ENCODE assay signal across 9 mouse cellular contexts in the genomic region with DNA sequence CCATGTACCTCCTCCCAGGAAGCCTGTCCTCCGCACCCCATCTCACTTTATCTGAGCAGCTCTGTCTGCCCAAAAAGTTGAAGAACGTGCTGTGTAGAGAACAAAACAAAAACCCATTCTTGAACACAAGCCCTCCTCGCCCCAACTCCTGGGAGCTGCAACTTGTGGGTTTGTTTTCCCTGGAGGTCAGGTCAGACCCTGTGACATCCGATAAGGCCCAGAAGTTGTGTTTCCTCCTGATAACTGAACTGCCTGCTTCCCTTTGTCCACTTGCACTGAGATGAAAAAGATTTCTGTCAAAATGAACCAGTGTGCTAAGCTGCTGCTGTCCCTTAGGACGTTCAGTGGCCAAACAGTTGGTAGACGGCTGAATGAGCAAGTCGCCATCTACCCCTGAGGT. TPM values are rescaled to one million over a fixed set of nuclear protein-coding genes. Genes with fewer than 3 reads are reported as not detected.
DNase-seq lines count a peak whose midpoint lies in the region; ATAC-seq lines count a peak whose summit lies in the region.
"Had no signal": no experiment of that assay in that cellular context is flagged by ENCODE, and none has a peak within 500 bp of the region (broad histone marks: within the 10 kb centered on the region; RNA-seq: fewer than 3 reads in every experiment).

No protein-coding gene starts in this region.

- H3K27me3 ChIP-seq in heart, embryonic 13.5 days (replicated peaks): peaks cover 56% of the 10 kb centered on the region
- H3K27me3 ChIP-seq in embryonic facial prominence, embryonic 12.5 days: peaks cover 27% of the 10 kb centered on the region; the same call in 1 of the 2 replicates
- peaks cover 6% of the 10 kb centered on the region; the same call in 1 of the 2 replicates for H3K27me3 ChIP-seq in intestine, embryonic 15.5 days (replicated peaks)
- peaks cover 72% of the 10 kb centered on the region for H3K27me3 ChIP-seq in midbrain, embryonic 12.5 days

- H3K4me1 ChIP-seq in heart, embryonic 13.5 days: peaks cover 19% of the 10 kb centered on the region
- peaks cover 16% of the 10 kb centered on the region; the same call in 1 of the 2 replicates for H3K4me1 ChIP-seq in embryonic facial prominence, embryonic 12.5 days
- peaks cover 9% of the 10 kb centered on the region for H3K4me1 ChIP-seq in intestine, embryonic 15.5 days (replicated peaks)
- peaks cover 36% of the 10 kb centered on the region for H3K4me1 ChIP-seq in midbrain, embryonic 12.5 days

- 29% methylated on average over 7 of the region's 7 CpGs for WGBS in heart, embryonic 13.5 days
- WGBS in embryonic facial prominence, embryonic 12.5 days: 31% methylated on average over 7 of the region's 7 CpGs
- 53% methylated on average over 7 of the region's 7 CpGs for WGBS in intestine, embryonic 15.5 days
- WGBS in midbrain, embryonic 12.5 days: 52% methylated on average over 7 of the region's 7 CpGs

- no peaks in the 10 kb centered on the region for H3K36me3 ChIP-seq in heart, embryonic 13.5 days
- no peaks in the 10 kb centered on the region for H3K36me3 ChIP-seq in embryonic facial prominence, embryonic 12.5 days
- H3K36me3 ChIP-seq in intestine, embryonic 15.5 days: no peaks in the 10 kb centered on the region
- no peaks in the 10 kb centered on the region for H3K36me3 ChIP-seq in midbrain, embryonic 12.5 days

- peak overlapping the region; percentile 68; the same call in 1 of the 2 replicates for H3K9ac ChIP-seq in heart, embryonic 13.5 days
- H3K9ac ChIP-seq in embryonic facial prominence, embryonic 12.5 days: no peak overlapping the region
- no peak overlapping the region for H3K9ac ChIP-seq in intestine, embryonic 15.5 days
- H3K9ac ChIP-seq in midbrain, embryonic 12.5 days (replicated peaks): no peak overlapping the region

- peak overlapping the region; percentile 53 for H3K4me3 ChIP-seq in heart, embryonic 13.5 days
- H3K4me3 ChIP-seq in embryonic facial prominence, embryonic 12.5 days: peak overlapping the region; percentile 41
- H3K4me3 ChIP-seq in intestine, embryonic 15.5 days (replicated peaks): peak overlapping the region; percentile 41; the same call in 1 of the 2 replicates
- peak overlapping the region; percentile 45 for H3K4me3 ChIP-seq in midbrain, embryonic 12.5 days

- no peak for ATAC-seq in heart, embryonic 13.5 days (ENCODE audit: extremely low read depth, insufficient number of reproducible peaks, low FRiP score, low TSS enrichment)
- no peak for ATAC-seq in embryonic facial prominence, embryonic 12.5 days (ENCODE audit: insufficient number of reproducible peaks, insufficient read depth, low FRiP score, low TSS enrichment)
- ATAC-seq in intestine, embryonic 15.5 days: no peak
- ATAC-seq in midbrain, embryonic 12.5 days (ENCODE audit: low FRiP score, low read depth): no peak

- H3K9me3 ChIP-seq in heart, embryonic 13.5 days: peaks cover 5% of the 10 kb centered on the region; the same call in 1 of the 2 replicates
- no peaks in the 10 kb centered on the region for H3K9me3 ChIP-seq in embryonic facial prominence, embryonic 12.5 days
- H3K9me3 ChIP-seq in intestine, embryonic 15.5 days: no peaks in the 10 kb centered on the region
- no peaks in the 10 kb centered on the region for H3K9me3 ChIP-seq in midbrain, embryonic 12.5 days

- DNase-seq in heart, adult 18-20 months: no peak
- no peak for DNase-seq in cerebellum, adult 18-20 months
- no peak for DNase-seq in right cerebral cortex, adult 18-20 months
- DNase-seq in thymus, postnatal 14 days: no peak

- peak overlapping the region; percentile 76 for H3K4me2 ChIP-seq in heart, embryonic 13.5 days
- peak overlapping the region; percentile 87 for H3K4me2 ChIP-seq in embryonic facial prominence, embryonic 12.5 days (replicated peaks)
- peak overlapping the region; percentile 92; the same call in 1 of the 2 replicates for H3K4me2 ChIP-seq in intestine, embryonic 15.5 days (replicated peaks)
- H3K4me2 ChIP-seq in midbrain, embryonic 12.5 days (replicated peaks): peak overlapping the region; percentile 73

- H3K27ac ChIP-seq in heart, embryonic 13.5 days (replicated peaks): no peak overlapping the region
- no peak overlapping the region for H3K27ac ChIP-seq in embryonic facial prominence, embryonic 12.5 days
- H3K27ac ChIP-seq in intestine, embryonic 15.5 days: no peak overlapping the region
- H3K27ac ChIP-seq in midbrain, embryonic 12.5 days (replicated peaks): no peak overlapping the region

RNA-seq across cellular contexts. Expression of a gene that starts 0.9 kb away (rescaled TPM):
- 9.8 and 10.4 TPM in 2 replicates for polyA plus RNA-seq in heart, embryonic 13.5 days (2015; fragmentation: Nextera tagmentation; extraction: Ambion mirVana)
- under 1 TPM; 0.55 to 0.82 TPM for total RNA-seq in heart, adult 18-20 months (2021)
- polyA plus RNA-seq in embryonic facial prominence, embryonic 12.5 days (2016; fragmentation: Nextera tagmentation; extraction: Ambion mirVana): 8.1 and 10.4 TPM in 2 replicates
- 9.1 and 10.3 TPM in 2 replicates for polyA plus RNA-seq in intestine, embryonic 15.5 days (2015; fragmentation: Nextera tagmentation; extraction: Ambion mirVana)
- polyA plus RNA-seq in midbrain, embryonic 12.5 days (2016; fragmentation: Nextera tagmentation; extraction: Ambion mirVana): 14.7 and 18.8 TPM in 2 replicates

RNA-seq across cellular contexts. Expression of a gene that starts 42.6 kb away (rescaled TPM):
- not detected in 2 replicates for polyA plus RNA-seq in heart, embryonic 13.5 days (2015; fragmentation: Nextera tagmentation; extraction: Ambion mirVana)
- total RNA-seq in heart, adult 18-20 months (2021): not detected
- not detected in 2 replicates for polyA plus RNA-seq in embryonic facial prominence, embryonic 12.5 days (2016; fragmentation: Nextera tagmentation; extraction: Ambion mirVana)
- polyA plus RNA-seq in intestine, embryonic 15.5 days (2015; fragmentation: Nextera tagmentation; extraction: Ambion mirVana): not detected in 2 replicates
- polyA plus RNA-seq in midbrain, embryonic 12.5 days (2016; fragmentation: Nextera tagmentation; extraction: Ambion mirVana): not detected in 2 replicates
- total RNA-seq: left cerebral cortex, postnatal 25 days had no signal
